Mouse (Mus musculus): ENCODE measurements around the gene Ankrd44. TPM values are rescaled to one million over a fixed set of nuclear protein-coding genes. Genes with fewer than 3 reads are reported as not detected.

Ankrd44 gene
- total RNA-seq, 2 experiments from 2014 or later, result 7.5 to 9.6 TPM

DNA sequence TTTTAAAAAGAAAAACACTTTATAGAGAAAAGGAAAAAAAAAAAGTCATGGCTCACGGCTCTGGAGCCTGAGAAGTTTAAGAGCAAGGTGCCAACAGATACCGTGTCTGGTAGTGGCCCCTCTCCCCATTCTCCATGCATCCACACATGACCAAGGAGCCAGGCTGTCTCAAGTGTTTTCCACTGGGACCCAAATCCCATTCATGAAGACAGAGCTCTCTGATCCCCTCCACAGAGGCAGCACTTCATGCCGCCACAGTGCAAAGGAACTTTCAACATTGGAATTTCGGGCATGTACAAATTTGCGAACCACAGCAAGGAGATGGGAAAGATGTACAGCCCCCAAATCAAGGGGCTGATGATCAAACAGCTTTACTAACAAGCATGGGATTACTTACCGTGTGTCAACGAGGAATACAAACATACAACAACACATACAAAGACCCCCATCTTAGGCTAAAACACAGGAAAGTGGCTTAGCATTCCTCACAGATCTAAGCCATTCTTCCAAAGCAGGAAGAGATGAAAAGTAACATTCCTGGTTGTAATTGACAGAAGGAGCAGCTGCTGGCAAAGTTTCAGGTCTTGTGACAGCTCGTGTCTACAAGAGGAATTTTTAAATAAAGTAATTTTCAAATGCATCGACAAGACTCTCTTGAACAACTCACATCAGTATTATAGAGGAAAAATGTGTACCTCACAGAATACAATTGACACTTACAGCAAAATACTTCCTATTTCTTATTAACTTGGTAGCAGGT is 53.1 kb downstream of the Ankrd44 start:
- intact Hi-C loops (cut with DNase I), result no loop called here
- H3K4me3 ChIP-seq, result no peak overlapping the region
- no peak for TF ChIP-seq CTCF (IDR thresholded peaks at IDR 0.05)
- no peak for DNase-seq
- no peak overlapping the region for H3K27ac ChIP-seq

- TF ChIP-seq CTCF (IDR thresholded peaks at IDR 0.05), result no peak
- no peak overlapping the region for H3K27ac ChIP-seq
- no peak overlapping the region for H3K4me3 ChIP-seq
- no peak for DNase-seq
- intact Hi-C loops (cut with DNase I), result no loop called here
Measured at GRCm38 (mm10) chr1:54871321-54871720, 54.9 kb downstream of the Ankrd44 start.

GRCm38 (mm10) chr1:54870634-54871033 is 55.6 kb downstream of the Ankrd44 start:
- no peak overlapping the region for H3K27ac ChIP-seq
- TF ChIP-seq CTCF (IDR thresholded peaks at IDR 0.05), result no peak
- intact Hi-C loops (cut with DNase I), result no loop called here
- no peak overlapping the region for H3K4me3 ChIP-seq
- no peak for DNase-seq

DNA sequence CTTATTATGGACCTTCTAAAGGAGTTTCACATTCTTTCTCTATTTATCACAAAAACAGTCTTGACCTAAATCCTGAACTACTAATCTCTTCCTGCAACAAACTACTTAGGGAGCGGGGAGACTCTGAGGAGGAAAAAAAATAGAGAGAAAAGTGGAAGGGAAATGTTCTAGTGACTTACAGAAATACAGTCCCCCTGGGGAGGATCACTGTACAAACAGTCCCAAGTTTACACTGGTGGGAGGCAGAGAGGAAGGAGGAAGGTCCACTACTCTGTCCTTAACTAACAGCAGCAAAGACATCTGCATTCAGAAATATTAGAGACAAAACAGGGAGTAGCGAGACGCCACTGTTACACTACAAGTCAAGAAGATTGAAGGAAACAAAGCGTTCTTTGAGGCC is 59.0 kb downstream of the Ankrd44 start:
- DNase-seq, result no peak
- no peak for TF ChIP-seq CTCF (IDR thresholded peaks at IDR 0.05)
- peak overlapping the region; percentile 28 for H3K27ac ChIP-seq
- intact Hi-C loops (cut with DNase I), result no loop called here
- H3K4me3 ChIP-seq, result no peak overlapping the region

DNA sequence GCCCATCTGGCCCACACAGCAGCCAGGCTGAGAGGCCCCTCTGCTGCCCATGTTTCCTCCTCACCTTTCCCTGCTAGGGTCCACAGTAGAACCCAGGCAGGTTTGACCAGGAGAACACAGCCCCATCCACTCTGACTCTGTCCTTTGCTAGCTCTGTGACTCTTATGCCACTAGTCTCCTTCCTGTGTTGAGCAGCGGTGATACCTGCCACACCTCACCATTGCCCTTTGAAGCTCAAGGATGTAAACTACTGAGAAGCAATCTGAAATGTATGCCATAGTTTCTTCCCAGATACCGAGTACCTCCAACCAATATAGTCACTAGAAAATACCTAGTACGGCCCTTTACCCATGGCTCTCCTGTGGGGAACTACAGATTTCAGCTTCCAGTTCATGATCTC is 60.1 kb downstream of the Ankrd44 start:
- H3K4me3 ChIP-seq, result no peak overlapping the region
- H3K27ac ChIP-seq, result 0 out of 2 replicates have a peak overlapping the region, but pooled peaks have one; percentile 12
- no peak for TF ChIP-seq CTCF (IDR thresholded peaks at IDR 0.05)
- intact Hi-C loops (cut with DNase I), result no loop called here
- DNase-seq, result no peak

DNA sequence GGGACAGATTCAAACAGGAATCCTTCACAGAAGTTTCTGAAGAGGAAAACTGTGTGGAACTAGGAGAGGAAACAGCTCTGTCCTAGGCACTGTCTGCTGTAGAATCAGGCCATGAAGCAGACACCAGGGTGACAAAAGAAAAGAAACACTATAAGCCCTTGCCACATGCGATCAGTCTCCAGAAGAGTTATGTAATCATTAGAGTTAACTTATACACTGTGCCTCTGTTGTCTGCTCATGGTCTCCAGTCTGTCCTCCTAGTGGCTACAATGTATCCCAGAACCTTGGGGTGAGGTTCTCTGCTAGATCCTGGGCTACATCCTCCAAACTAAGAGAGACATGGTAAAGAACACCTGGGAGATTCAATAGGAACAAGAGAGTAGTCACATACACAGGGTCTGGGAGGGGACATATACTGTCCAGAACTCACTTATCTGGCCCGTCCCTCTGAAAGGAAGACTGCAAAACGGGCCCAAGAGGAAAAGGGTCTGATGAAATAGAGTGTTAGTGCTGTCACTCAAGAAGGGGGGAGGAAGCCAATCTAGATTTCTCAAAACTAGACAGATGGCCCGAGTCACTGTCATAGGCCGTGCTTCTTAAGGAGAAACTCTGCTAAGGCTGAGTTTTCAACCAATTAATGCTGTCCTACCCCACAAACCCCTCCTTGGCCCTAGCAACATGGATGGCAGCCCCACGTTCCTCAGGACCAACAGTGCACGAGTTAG is 61.1 kb downstream of the Ankrd44 start:
- Histone ChIP-seq H3K4me3 (no peak overlapping the region), H3K27ac (no peak overlapping the region; the same call in 1 of the 2 replicates)
- intact Hi-C loops (cut with DNase I), result no loop called here
- no peak for DNase-seq
- TF ChIP-seq CTCF (IDR thresholded peaks at IDR 0.05), result no peak

- H3K4me3 ChIP-seq, result no peak overlapping the region
- intact Hi-C loops (cut with DNase I), result no loop called here
- H3K27ac ChIP-seq, result no peak overlapping the region
- no peak for DNase-seq
- no peak for TF ChIP-seq CTCF (IDR thresholded peaks at IDR 0.05)
Measured at GRCm38 (mm10) chr1:54860361-54860760, 65.8 kb downstream of the Ankrd44 start.

DNA sequence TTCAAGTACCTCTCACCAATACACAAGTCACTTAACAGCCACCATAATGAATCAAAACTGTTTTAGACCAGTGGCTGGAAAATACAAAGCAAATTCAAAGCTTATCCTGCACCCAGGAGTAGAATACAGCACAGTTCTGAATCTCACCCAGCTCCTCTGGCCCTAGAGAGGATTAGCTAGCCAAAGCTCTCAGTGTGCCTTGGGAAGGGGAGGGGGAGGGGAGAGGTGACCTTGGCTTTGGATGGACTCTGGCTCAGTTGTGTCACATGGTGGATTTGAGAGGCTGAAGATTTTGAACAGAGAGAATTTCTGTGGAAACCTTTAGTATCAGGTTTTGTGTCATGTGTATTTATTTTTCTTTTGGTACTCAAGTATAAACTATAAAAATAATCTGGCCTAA is 66.3 kb downstream of the Ankrd44 start:
- intact Hi-C loops (cut with DNase I), result no loop called here
- TF ChIP-seq CTCF (IDR thresholded peaks at IDR 0.05), result no peak
- no peak for DNase-seq
- H3K27ac ChIP-seq, result no peak overlapping the region
- H3K4me3 ChIP-seq, result no peak overlapping the region

GRCm38 (mm10) chr1:54858898-54859297 is 67.3 kb downstream of the Ankrd44 start:
- intact Hi-C loops (cut with DNase I), result no loop called here
- no peak for DNase-seq
- no peak for TF ChIP-seq CTCF (IDR thresholded peaks at IDR 0.05)
- Histone ChIP-seq H3K27ac (no peak overlapping the region), H3K4me3 (no peak overlapping the region)

DNA sequence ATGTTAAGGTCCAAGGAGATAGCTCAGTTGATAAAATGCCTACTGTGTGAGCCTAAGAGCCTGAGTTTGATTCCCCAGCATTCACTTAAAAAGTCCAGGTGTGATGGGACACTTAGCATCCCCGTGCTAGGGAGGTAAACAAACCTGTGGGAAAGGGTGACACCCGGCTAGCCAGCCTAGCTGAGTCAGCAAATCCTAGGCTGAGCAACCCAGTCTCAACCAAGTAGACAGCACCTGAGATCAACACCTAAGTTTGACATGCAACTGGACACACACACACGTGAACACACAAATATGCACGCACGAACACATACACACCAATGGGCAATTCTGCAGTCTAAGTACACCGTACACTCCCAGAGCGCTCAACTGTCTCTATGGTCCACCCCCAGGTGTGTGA is 69.7 kb downstream of the Ankrd44 start:
- DNase-seq, result no peak
- no peak overlapping the region for H3K4me3 ChIP-seq
- intact Hi-C loops (cut with DNase I), result no loop called here
- no peak overlapping the region for H3K27ac ChIP-seq
- TF ChIP-seq CTCF (IDR thresholded peaks at IDR 0.05), result no peak

- DNase-seq, result no peak
- Histone ChIP-seq H3K4me3 (no peak overlapping the region), H3K27ac (no peak overlapping the region)
- intact Hi-C loops (cut with DNase I), result no loop called here
- TF ChIP-seq CTCF (IDR thresholded peaks at IDR 0.05), result no peak
Measured at GRCm38 (mm10) chr1:54855970-54856369, 70.2 kb downstream of the Ankrd44 start.

- no peak for DNase-seq
- intact Hi-C loops (cut with DNase I), result no loop called here
- H3K27ac ChIP-seq, result no peak overlapping the region
- no peak for TF ChIP-seq CTCF (IDR thresholded peaks at IDR 0.05)
- no peak overlapping the region for H3K4me3 ChIP-seq
Measured at GRCm38 (mm10) chr1:54854388-54854787, 71.8 kb downstream of the Ankrd44 start.

DNA sequence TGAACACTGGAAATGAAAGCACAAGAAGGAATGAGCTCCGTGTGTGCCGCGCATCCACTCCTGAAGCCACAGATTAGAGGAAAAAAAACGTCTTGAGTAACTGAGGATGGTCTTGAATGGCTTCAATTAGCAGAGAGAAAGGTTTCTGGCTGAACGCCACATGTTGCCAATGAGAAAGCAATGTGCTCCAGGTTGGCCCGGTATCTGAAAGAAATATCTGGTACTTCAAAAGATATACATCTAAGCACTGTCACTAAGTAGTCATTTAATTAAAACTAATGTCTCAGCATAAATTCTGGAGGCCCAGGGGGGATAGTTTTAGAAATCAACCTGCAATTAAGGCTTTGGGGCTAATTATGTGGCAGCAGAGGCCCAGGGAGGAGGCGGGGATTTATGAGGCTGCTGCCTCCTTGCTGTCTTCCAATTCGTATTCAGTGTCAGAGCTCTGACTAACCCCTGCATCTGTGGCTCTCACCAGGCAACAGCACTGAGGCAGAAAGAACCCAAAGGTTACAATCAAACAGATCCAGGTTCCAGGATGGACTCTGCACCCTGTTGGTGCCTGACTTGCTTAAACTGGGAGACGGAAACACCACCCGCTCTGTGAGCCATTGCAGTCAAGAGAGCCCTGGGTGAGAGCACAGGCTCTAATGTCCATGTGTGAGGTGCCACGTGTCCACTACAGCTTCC is 72.7 kb downstream of the Ankrd44 start:
- Histone ChIP-seq H3K27ac (no peak overlapping the region), H3K4me3 (no peak overlapping the region)
- DNase-seq, result no peak
- intact Hi-C loops (cut with DNase I), result no loop called here
- no peak for TF ChIP-seq CTCF (IDR thresholded peaks at IDR 0.05)
